Mouse (Mus musculus) CH12.LX (cell line): ENCODE results near the gene Mgat2. TPM values are rescaled to one million over a fixed set of nuclear protein-coding genes. Genes with fewer than 3 reads are reported as not detected.

ENCODE experiments used
- DNase-seq: peaks from one replicate; pipeline ENCODE4 v3.0.0-alpha.2; 2013; ENCODE audit errors: extremely low read depth
- H3K27ac ChIP-seq: 2 replicates; pipeline ENCODE4 v1.5.1; 2012; ENCODE audit warnings: low read depth, mild to moderate bottlenecking, control low read depth, moderate library complexity; ENCODE audit not compliant: insufficient read depth
- H3K27me3 ChIP-seq: replicated peaks from 2 replicates; pipeline ENCODE3; 2012; ENCODE audit warnings: inconsistent platforms
- H3K36me3 ChIP-seq, 2 experiments: replicated peaks in 1 of 2; 2 replicates each; pipeline versions ENCODE3 to v1.6.1; 2012; ENCODE audit warnings: inconsistent platforms in 1 of 2, low read length in 1 of 2, mild to moderate bottlenecking in 1 of 2, mixed read lengths in 1 of 2, moderate library complexity in 1 of 2; ENCODE audit not compliant: control insufficient read depth in 1 of 2, insufficient read depth in 1 of 2
- H3K4me1 ChIP-seq, 2 experiments: 2 replicates each; pipeline ENCODE4 v1.6.1; 2012; ENCODE audit warnings: inconsistent platforms in 1 of 2, moderate library complexity in 1 of 2; ENCODE audit not compliant: insufficient read depth in 2 of 2, control insufficient read depth in 1 of 2
- H3K4me2 ChIP-seq: 2 replicates; pipeline ENCODE4 v1.6.1; 2012; ENCODE audit warnings: low read depth, mild to moderate bottlenecking, control low read depth; ENCODE audit not compliant: poor library complexity, insufficient read depth, severe bottlenecking
- H3K4me3 ChIP-seq, 3 experiments: fragments of 150-350 bp in 1 of 3; sonication (generic) in 1 of 3; replicated peaks in 1 of 3; 2 replicates each; pipeline versions ENCODE3 to v1.5.1; 2011 to 2012; ENCODE audit warnings: low read depth in 2 of 3, low read length in 2 of 3, mild to moderate bottlenecking in 2 of 3, moderate library complexity in 2 of 3, control low read depth in 1 of 3, improper control_type of control experiment in 1 of 3, inconsistent platforms in 1 of 3, mixed read lengths in 1 of 3; ENCODE audit not compliant: poor library complexity in 1 of 3
- H3K79me2 ChIP-seq: replicated peaks from 2 replicates; pipeline ENCODE4 v1.6.1; 2012; ENCODE audit warnings: mild to moderate bottlenecking, moderate library complexity; ENCODE audit not compliant: control insufficient read depth, poor library complexity, insufficient read depth, severe bottlenecking; ENCODE audit errors: extremely low read depth
- H3K9ac ChIP-seq: 2 replicates; pipeline ENCODE4 v1.6.1; 2012; ENCODE audit warnings: low read depth, mild to moderate bottlenecking, control low read depth, moderate library complexity; ENCODE audit not compliant: insufficient read depth
- H3K9me3 ChIP-seq: replicated peaks from 2 replicates; pipeline ENCODE3; 2012; ENCODE audit warnings: low read length, inconsistent platforms, mixed read lengths
- BHLHE40 ChIP-seq: IDR thresholded peaks from 2 replicates; pipeline ENCODE4 v1.6.1; 2011; ENCODE audit warnings: mild to moderate bottlenecking, low read depth, low read length, improper control_type of control experiment
- CHD2 ChIP-seq: IDR thresholded peaks from 2 replicates; pipeline ENCODE4 v1.6.1; 2011; ENCODE audit warnings: low read length, improper control_type of control experiment
- EP300 ChIP-seq: IDR thresholded peaks from 2 replicates; pipeline ENCODE4 v1.6.1; 2011; ENCODE audit warnings: low read length, improper control_type of control experiment
- ETS1 ChIP-seq: conservative IDR thresholded peaks from 2 replicates; pipeline ENCODE4 v1.6.1; 2012; ENCODE audit warnings: low read depth, mild to moderate bottlenecking, inconsistent platforms, low read length, improper control_type of control experiment, moderate library complexity
- GABPA ChIP-seq: IDR thresholded peaks from 2 replicates; pipeline ENCODE4 v1.6.1; 2012; ENCODE audit warnings: low read depth, low read length, improper control_type of control experiment, inconsistent platforms; ENCODE audit not compliant: insufficient replicate concordance
- MAZ ChIP-seq: IDR thresholded peaks from 2 replicates; pipeline ENCODE4 v1.6.1; 2012; ENCODE audit warnings: low read depth, mild to moderate bottlenecking, inconsistent platforms, low read length, improper control_type of control experiment, moderate library complexity
- MEF2A ChIP-seq: IDR thresholded peaks from 2 replicates; pipeline ENCODE4 v1.6.1; 2014; ENCODE audit warnings: low read depth, mild to moderate bottlenecking, inconsistent platforms, low read length, improper control_type of control experiment, borderline replicate concordance
- POLR2A ChIP-seq: IDR thresholded peaks from 2 replicates; pipeline ENCODE4 v1.6.1; 2011; ENCODE audit warnings: low read depth, mild to moderate bottlenecking, improper control_type of control experiment, low read length
- RAD21 ChIP-seq: IDR thresholded peaks from 2 replicates; pipeline ENCODE4 v1.6.1; 2011; ENCODE audit warnings: low read depth, mild to moderate bottlenecking, low read length, improper control_type of control experiment, moderate library complexity
- TBP ChIP-seq: conservative IDR thresholded peaks from 2 replicates; pipeline ENCODE4 v1.6.1; 2011; ENCODE audit warnings: low read depth, low read length, improper control_type of control experiment
- TCF12 ChIP-seq: IDR thresholded peaks from 2 replicates; pipeline ENCODE4 v1.6.1; 2014; ENCODE audit warnings: low read depth, mild to moderate bottlenecking, inconsistent platforms, low read length, improper control_type of control experiment
- USF1 ChIP-seq: IDR thresholded peaks from 2 replicates; pipeline ENCODE4 v1.6.1; 2014; ENCODE audit warnings: low read depth, mild to moderate bottlenecking, inconsistent platforms, low read length, improper control_type of control experiment
- USF2 ChIP-seq: conservative IDR thresholded peaks from 2 replicates; pipeline ENCODE4 v1.6.1; 2011; ENCODE audit warnings: low read depth, low read length, improper control_type of control experiment
- ZC3H11A ChIP-seq: IDR thresholded peaks from 2 replicates; pipeline ENCODE4 v1.6.1; 2012; ENCODE audit warnings: low read depth, mild to moderate bottlenecking, inconsistent platforms, low read length, improper control_type of control experiment
- ZKSCAN1 ChIP-seq: IDR thresholded peaks from 2 replicates; pipeline ENCODE4 v1.6.1; 2012; ENCODE audit warnings: low read depth, inconsistent platforms, low read length, improper control_type of control experiment, borderline replicate concordance
- dilution Hi-C: fragments of 300-500 bp; cut with MboI; formaldehyde crosslinking; loops from 2 replicates; pipeline ENCODE4 v1.14.3; 2020; ENCODE audit warnings: low sequenced_read_pairs; ENCODE audit not compliant: extremely low pct_unique_long_range_greater_than_20kb, extremely low pct_ligation_motif_present
- in situ Hi-C: fragments of 300-500 bp; cut with MboI; formaldehyde crosslinking; loops from 3 replicates; pipeline ENCODE4 v1.14.3; 2019; ENCODE audit warnings: low sequenced_read_pairs, low pct_ligation_motif_present, low pct_unique_long_range_greater_than_20kb, mixed read lengths
- polyA plus RNA-seq: library from polyadenylated mRNA; unstranded; fragments of >175 nt; gene quantifications from 2 replicates; pipeline ENCODE4 v1.2.1, GENCODE M21; 2012; ENCODE audit warnings: low read depth; ENCODE audit not compliant: insufficient read length
- total RNA-seq, 2 experiments: library from RNA; depleted of rRNA; stranded (reverse); fragments of 300-350 nt in 1 of 2; fragments of >200 nt in 1 of 2; gene quantifications; 2 replicates each; pipeline ENCODE4 v1.2.3; 2012 to 2014

The Mgat2 gene
- total and polyA plus RNA-seq, 3 experiments = 54.2 to 106 (median 58.1) TPM

DNA sequence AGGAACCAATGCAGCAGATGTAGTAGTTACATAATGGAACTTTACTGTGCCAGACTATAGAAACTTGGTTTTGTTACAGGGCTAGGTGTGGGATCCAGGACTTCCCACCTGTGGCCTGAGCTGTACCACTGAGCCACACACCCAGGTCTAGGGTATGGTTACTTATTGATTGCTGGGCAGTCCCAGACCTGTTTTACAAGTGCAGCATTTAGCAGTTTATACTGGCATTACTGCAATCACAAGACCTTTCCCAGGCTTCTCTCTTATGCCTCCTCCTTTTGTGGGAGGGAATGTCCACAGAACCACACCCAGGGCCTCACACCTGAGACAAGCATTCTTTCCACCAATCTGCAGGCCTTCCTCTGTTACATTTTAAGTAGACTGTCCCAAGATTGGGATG, 15.0 kb downstream of the Mgat2 start:
- dilution Hi-C loops = no loop called here
- peaks cover 7 to 24% of the 10 kb centered on the region in 2 experiments; a peak in 3 of 4 replicates for H3K4me1 ChIP-seq
- 0 out of 2 replicates have a peak overlapping the region, but pooled peaks have one; percentile 1 for H3K4me2 ChIP-seq
- H3K27ac ChIP-seq = no peak overlapping the region
- DNase-seq = no peak
- H3K36me3 ChIP-seq = peaks cover 29 to 47% of the 10 kb centered on the region in 2 experiments
- in situ Hi-C loops = no loop called here
- H3K27me3 ChIP-seq = no peaks in the 10 kb centered on the region
- H3K9ac ChIP-seq = no peak overlapping the region
- H3K79me2 ChIP-seq = peaks cover 35% of the 10 kb centered on the region
- TF ChIP-seq TCF12 (no peak), ZC3H11A (no peak), TBP (no peak), CHD2 (no peak), MAZ (no peak), ETS1 (no peak), USF2 (no peak), MEF2A (no peak), POLR2A (no peak), BHLHE40 (no peak), RAD21 (no peak), ZKSCAN1 (no peak), GABPA (no peak), EP300 (no peak)
- TF ChIP-seq, all 38 proteins: peak for 0
- Histone ChIP-seq H3K9me3 (no peaks in the 10 kb centered on the region), H3K4me3 (peak overlapping the region in 2 of 3 experiments; percentile 91 to 98)

- peaks cover 38 to 75% of the 10 kb centered on the region in 2 experiments for H3K36me3 ChIP-seq
Observed at GRCm38 (mm10) chr12:69204052-69204833, 20.3 kb downstream of the Mgat2 start, which contains the start of gene Gm49384. Gm49384 (minus strand) TSS chr12:69204267.

More at GRCm38 (mm10) chr12:69204052-69204833, 20.3 kb downstream of the Mgat2 start, which contains the start of gene Gm49384:
- in situ Hi-C loops (loop anchor here (25.0 kb wide), 2 partner anchors 383 to 483 kb away; partner anchors contain the start of genes Sos2 and Vcpkmt), dilution Hi-C loops (no loop called here)
- H3K9me3 ChIP-seq = no peaks in the 10 kb centered on the region
- H3K79me2 ChIP-seq = peaks cover 4% of the 10 kb centered on the region
- peaks cover 2 to 26% of the 10 kb centered on the region in 2 experiments; a peak in 3 of 4 replicates for H3K4me1 ChIP-seq
- H3K27me3 ChIP-seq = no peaks in the 10 kb centered on the region
- no peak within 1 kb of the TSS for H3K9ac ChIP-seq
- TF ChIP-seq USF1 = peak; percentile 2; the same call in 1 of the 2 replicates
- TF ChIP-seq BHLHE40 = no peak
- H3K27ac ChIP-seq = no peak within 1 kb of the TSS
- peak; percentile 65 for DNase-seq
- H3K4me2 ChIP-seq = no peak within 1 kb of the TSS
- H3K4me3 ChIP-seq = no peak within 1 kb of the TSS
